Comparison of ENCODE assay signal across 8 mouse cellular contexts in genomic region chr13:111809466-111810228, GRCm38 (mm10). TPM values are rescaled to one million over a fixed set of nuclear protein-coding genes. Genes with fewer than 3 reads are reported as not detected.
DNase-seq lines count a peak whose midpoint lies in the region; ATAC-seq and TF ChIP-seq lines count a peak whose summit lies in the region.

No protein-coding gene starts in this region.

- TF ChIP-seq EP300 in liver, embryonic 14.5 days (IDR thresholded peaks at IDR 0.05; ENCODE audit: low read depth): no peak

- in situ Hi-C loops in Patski (cut with MboI; ENCODE audit: low pct_unique_long_range_greater_than_20kb): no loop called here

- ATAC-seq in Patski: peak; percentile 67
- peak; percentile 18; the same call in 1 of the 2 replicates for ATAC-seq in common myeloid progenitor, adult 5-6 weeks (replicated peaks; ENCODE audit: low read depth, poor library complexity, severe bottlenecking)
- ATAC-seq in liver, embryonic 14.5 days (ENCODE audit: insufficient read depth): peak; percentile 30
- ATAC-seq in neural tube, embryonic 14.5 days (ENCODE audit: low read depth): peak; percentile 77

- peak overlapping the region; percentile 52 for H3K4me3 ChIP-seq in C2C12 (ENCODE audit: insufficient read depth, poor library complexity, severe bottlenecking)
- H3K4me3 ChIP-seq in kidney, adult 2 months (ENCODE audit: insufficient read depth, low read depth, low read length): peak overlapping the region; percentile 94
- H3K4me3 ChIP-seq in liver, embryonic 14.5 days (ENCODE audit: insufficient read depth in 1 of 2, low read depth in 2 of 2, low read length in 2 of 2): peak overlapping the region; percentile 87 to 96
- H3K4me3 ChIP-seq in neural tube, embryonic 14.5 days (ENCODE audit: low read depth, low read length): peak overlapping the region; percentile 88

- peak overlapping the region; percentile 94 for H3K9ac ChIP-seq in liver, embryonic 14.5 days (replicated peaks)
- peak overlapping the region; percentile 91 for H3K9ac ChIP-seq in neural tube, embryonic 14.5 days (replicated peaks; ENCODE audit: low read depth, low read length)

- H3K79me3 ChIP-seq in C2C12 (ENCODE audit: low read depth): no peaks in the 10 kb centered on the region

- H3K27me3 ChIP-seq in C2C12 (ENCODE audit: control insufficient read depth, insufficient read depth, insufficient read length) (no peaks in the 10 kb centered on the region), Patski (no peaks in the 10 kb centered on the region)
- no peaks in the 10 kb centered on the region for H3K27me3 ChIP-seq in kidney, adult 2 months (replicated peaks; ENCODE audit: control insufficient read depth, insufficient read depth, low read length)
- peaks cover 8% of the 10 kb centered on the region; the same call in 1 of the 2 replicates for H3K27me3 ChIP-seq in liver, embryonic 14.5 days (ENCODE audit: control insufficient read depth, insufficient read depth, low read length)
- no peaks in the 10 kb centered on the region for H3K27me3 ChIP-seq in neural tube, embryonic 14.5 days (ENCODE audit: control insufficient read depth, insufficient read depth, low read length)

- H3K36me3 ChIP-seq in C2C12 (ENCODE audit: control insufficient read depth, insufficient read depth): no peaks in the 10 kb centered on the region
- no peaks in the 10 kb centered on the region for H3K36me3 ChIP-seq in kidney, adult 2 months (ENCODE audit: control insufficient read depth, insufficient read depth, low read length)
- H3K36me3 ChIP-seq in liver, embryonic 14.5 days (replicated peaks; ENCODE audit: control insufficient read depth, insufficient read depth, low read depth): no peaks in the 10 kb centered on the region
- no peaks in the 10 kb centered on the region for H3K36me3 ChIP-seq in neural tube, embryonic 14.5 days (ENCODE audit: control insufficient read depth, insufficient read depth, low read length)

- no peak for DNase-seq in Patski (ENCODE audit: low read depth, low spot score)
- peak; percentile 60 to 71 for DNase-seq in heart, adult 9 months (ENCODE audit: low spot score in 2 of 2)
- peak; percentile 84 for DNase-seq in kidney, adult 2 months
- DNase-seq in liver, embryonic 14.5 days (ENCODE audit: low read depth in 3 of 3, low spot score in 3 of 3): peak in 1 of 3 experiments; percentile 44
- no peak for DNase-seq in natural killer cell, adult 2 months (ENCODE audit: low spot score in 2 of 2)

- no peak for TF ChIP-seq POLR2A in kidney, adult 2 months (IDR thresholded peaks at IDR 0.05; ENCODE audit: low read depth, low read length)

- TF ChIP-seq CTCF in C2C12 (IDR thresholded peaks at IDR 0.05; ENCODE audit: control insufficient read depth, insufficient read depth, insufficient read length) (no peak), Patski (IDR thresholded peaks at IDR 0.05) (no peak)
- TF ChIP-seq CTCF in kidney, adult 2 months (conservative IDR thresholded peaks at IDR 0.05; ENCODE audit: insufficient read depth, insufficient read length, low read depth, low read length): no peak
- TF ChIP-seq CTCF in liver, embryonic 14.5 days (IDR thresholded peaks at IDR 0.05; ENCODE audit: low read depth): no peak

- H3ac ChIP-seq in C2C12 (ENCODE audit: control insufficient read depth, insufficient read length, low read depth): peak overlapping the region; percentile 10

- CTCF ChIA-PET in Patski (lab: Charles Lee): interaction anchor here (0.7 to 1.6 kb wide), 3 partner anchors 35 to 257 kb away, joined by 3 read pairs; no protein-coding TSS in a partner anchor

- POLR2A ChIA-PET in Patski (lab: Charles Lee): interaction anchor here (0.6 to 2.3 kb wide), 8 partner anchors 20 to 455 kb away, joined by 3 to 9 read pairs (median 4); no protein-coding TSS in a partner anchor

- WGBS in kidney, adult 2 months: 3% methylated on average over 29 of the region's 29 CpGs
- 1% methylated on average over 29 of the region's 29 CpGs for WGBS in liver, embryonic 14.5 days (ENCODE audit: insufficient replicate concordance)
- WGBS in neural tube, embryonic 14.5 days: 1% methylated on average over 27 of the region's 29 CpGs

- peaks cover 16% of the 10 kb centered on the region for H3K4me1 ChIP-seq in kidney, adult 2 months (ENCODE audit: control insufficient read depth, insufficient read depth, low read length)
- H3K4me1 ChIP-seq in liver, embryonic 14.5 days (replicated peaks; ENCODE audit: control insufficient read depth in 2 of 2, insufficient read depth in 2 of 2, low read length in 1 of 2): peaks cover 14 to 15% of the 10 kb centered on the region in 2 experiments
- H3K4me1 ChIP-seq in neural tube, embryonic 14.5 days (ENCODE audit: control insufficient read depth, insufficient read depth, low read length): peaks cover 3% of the 10 kb centered on the region; the same call in 1 of the 2 replicates

- H3K4me2 ChIP-seq in liver, embryonic 14.5 days (ENCODE audit: low read depth): peak overlapping the region; percentile 72
- H3K4me2 ChIP-seq in neural tube, embryonic 14.5 days (ENCODE audit: low read depth, low read length): peak overlapping the region; percentile 89

- H3K27ac ChIP-seq in kidney, adult 2 months (ENCODE audit: insufficient read depth, low read depth, low read length): peak overlapping the region; percentile 99
- no peak overlapping the region; the same call in 1 of the 2 replicates for H3K27ac ChIP-seq in liver, embryonic 14.5 days
- peak overlapping the region; percentile 98 for H3K27ac ChIP-seq in neural tube, embryonic 14.5 days (ENCODE audit: low read depth, low read length)

- H3K79me2 ChIP-seq in C2C12 (ENCODE audit: control insufficient read depth, insufficient read depth): peaks cover 2% of the 10 kb centered on the region

- H3K9me3 ChIP-seq in liver, embryonic 14.5 days (ENCODE audit: control insufficient read depth, low read length): no peaks in the 10 kb centered on the region
- no peaks in the 10 kb centered on the region for H3K9me3 ChIP-seq in neural tube, embryonic 14.5 days (ENCODE audit: control insufficient read depth, low read length)

TF ChIP-seq in C2C12, 6 proteins besides CTCF, POLR2A, EP300 and RAD21:
- no peak for TF ChIP-seq FOSL1 (IDR thresholded peaks at IDR 0.05; ENCODE audit: insufficient read depth, low read length, poor library complexity, severe bottlenecking)
- no peak for TF ChIP-seq MYOD1 (IDR thresholded peaks at IDR 0.05; ENCODE audit: control insufficient read depth, insufficient read length, low read depth)
- TF ChIP-seq MYOG (IDR thresholded peaks at IDR 0.05; ENCODE audit: control insufficient read depth, extremely low read depth, insufficient read length): no peak
- no peak for TF ChIP-seq USF1 (IDR thresholded peaks at IDR 0.05; ENCODE audit: low read depth)
- TF ChIP-seq MAX (IDR thresholded peaks at IDR 0.05): no peak
- no peak for TF ChIP-seq CEBPB (IDR thresholded peaks at IDR 0.05; ENCODE audit: low read depth)

RNA-seq across cellular contexts. Expression of gene Map3k1, which starts 0.9 kb away (rescaled TPM):
- polyA plus RNA-seq in C2C12 (2012; fragmentation: generic; extraction: Trizol) (1.5 TPM), Patski (2021) (32.8 TPM)
- total RNA-seq in common myeloid progenitor, adult 5-6 weeks (2017): 36.1 and 38.5 TPM in 2 replicates
- polyA plus RNA-seq in kidney, adult 2 months (2012; rRNA removed): 16.6 and 17.8 TPM in 2 replicates
- 3.8 and 5.9 TPM in 2 replicates for polyA plus RNA-seq in liver, embryonic 14.5 days (2012; rRNA removed)
- 13.3 and 14.5 TPM in 2 replicates for polyA plus RNA-seq in liver, embryonic 14.5 days (2014; fragmentation: Nextera tagmentation; extraction: Ambion mirVana)
- 14.8 and 16.4 TPM in 2 replicates for polyA plus RNA-seq in neural tube, embryonic 14.5 days (2014; fragmentation: Nextera tagmentation; extraction: Ambion mirVana)

Comparison
In these comparisons a context has a peak if more than half of its experiments do, and no peak if none do; other contexts are left out.
1. ATAC-seq: peak in every context shown above with its lines; median percentile 77 in neural tube, embryonic 14.5 days; 67 in Patski; 30 in liver, embryonic 14.5 days; 18 in common myeloid progenitor, adult 5-6 weeks.
2. DNase-seq: peak in heart, adult 9 months (2 of 2) and kidney, adult 2 months (single experiment); none in Patski (single experiment) and natural killer cell, adult 2 months (0 of 2).
3. Peak in every context shown above with its lines, with median percentiles within 50 percentile points of each other: H3K4me3 ChIP-seq.